Mouse (Mus musculus) forebrain, embryonic 10.5 days (tissue): ENCODE measurements around the gene Cbx5. TPM values are rescaled to one million over a fixed set of nuclear protein-coding genes. Genes with fewer than 3 reads are reported as not detected.
A peak's percentile ranks its signal among the peaks of the same experiment; 100 is the strongest.
"Not testable (repeated sequence)": the region's sequence is repeated elsewhere in the genome, so short reads cannot be mapped to it uniquely, and the experiment has no call there.

Source experiments
- DNase-seq: peaks from one replicate; pipeline ENCODE4 v3.0.0-alpha.2; 2017; ENCODE audit warnings: low spot score; ENCODE audit errors: extremely low spot score
- H3K27ac ChIP-seq: fragments of 300-500 bp; sonication (generic); 2 replicates; pipeline ENCODE4 v1.5.1; 2016; ENCODE audit warnings: mild to moderate bottlenecking
- H3K27me3 ChIP-seq: fragments of 300-500 bp; sonication (generic); 2 replicates; pipeline ENCODE4 v1.6.1; 2016; ENCODE audit warnings: mild to moderate bottlenecking; ENCODE audit not compliant: poor library complexity, severe bottlenecking
- H3K36me3 ChIP-seq: fragments of 300-500 bp; sonication (generic); replicated peaks from 2 replicates; pipeline ENCODE4 v1.6.1; 2016; ENCODE audit warnings: mild to moderate bottlenecking, moderate library complexity
- H3K4me1 ChIP-seq: fragments of 300-500 bp; sonication (generic); 2 replicates; pipeline ENCODE4 v1.6.1; 2016
- H3K4me3 ChIP-seq: fragments of 300-500 bp; sonication (generic); 2 replicates; pipeline ENCODE4 v1.5.1; 2016; ENCODE audit warnings: mild to moderate bottlenecking, moderate library complexity
- H3K9me3 ChIP-seq: fragments of 300-500 bp; sonication (generic); 2 replicates; pipeline ENCODE4 v1.6.1; 2016; ENCODE audit warnings: mild to moderate bottlenecking, moderate library complexity
- WGBS: fragments of 180-500 bp; shearing (Covaris S2); methylation state at CpG from one replicate; pipeline ENCODE4 v1.1.7; 2016; 5-methylcytosine and 5-hydroxymethylcytosine counted together
- polyA plus RNA-seq: library from polyadenylated mRNA; unstranded; fragments of >200 nt; fragmentation: Nextera tagmentation; extraction: Ambion mirVana; gene quantifications from 2 replicates; pipeline ENCODE4 v1.2.1, GENCODE M21; 2016

The Cbx5 gene
- polyA plus RNA-seq, 1 experiment from 2014 or later, result 212 TPM

- H3K4me3 ChIP-seq, result no peak overlapping the region
- peaks cover 70% of the 10 kb centered on the region for H3K36me3 ChIP-seq
- no peaks in the 10 kb centered on the region for H3K27me3 ChIP-seq
- H3K4me1 ChIP-seq, result peaks cover 29% of the 10 kb centered on the region
- H3K9me3 ChIP-seq, result no peaks in the 10 kb centered on the region
- DNase-seq, result no peak
- H3K27ac ChIP-seq, result no peak overlapping the region
Observed at GRCm38 (mm10) chr15:103247782-103248400, 8.3 kb upstream of the Cbx5 start.

- peaks cover 36% of the 10 kb centered on the region for H3K4me1 ChIP-seq
- no peak overlapping the region for H3K27ac ChIP-seq
- 90% methylated on average over 9 of the region's 9 CpGs for WGBS
- DNase-seq, result no peak
- H3K9me3 ChIP-seq, result no peaks in the 10 kb centered on the region
- H3K4me3 ChIP-seq, result no peak overlapping the region
- no peaks in the 10 kb centered on the region for H3K27me3 ChIP-seq
- H3K36me3 ChIP-seq, result peaks cover 77% of the 10 kb centered on the region
Observed at GRCm38 (mm10) chr15:103247078-103247781, 7.6 kb upstream of the Cbx5 start.

GRCm38 (mm10) chr15:103245616-103246015 is 6.0 kb upstream of the Cbx5 start:
- Histone ChIP-seq H3K4me3 (peak overlapping the region; percentile 12; the same call in 1 of the 2 replicates), H3K27me3 (no peaks in the 10 kb centered on the region)
- WGBS, result 81% methylated on average over 6 of the region's 6 CpGs

GRCm38 (mm10) chr15:103242885-103243284 is 3.3 kb upstream of the Cbx5 start:
- 84% methylated on average over 8 of the region's 8 CpGs for WGBS

More at GRCm38 (mm10) chr15:103245616-103246015, 6.0 kb upstream of the Cbx5 start:
- Histone ChIP-seq H3K27ac (no peak overlapping the region), H3K36me3 (peaks cover 90% of the 10 kb centered on the region), H3K9me3 (no peaks in the 10 kb centered on the region), H3K4me1 (peaks cover 40% of the 10 kb centered on the region)
- no peak for DNase-seq

GRCm38 (mm10) chr15:103241071-103242018 is 1.7 kb upstream of the Cbx5 start:
- Histone ChIP-seq H3K4me1 (peaks cover 45% of the 10 kb centered on the region), H3K4me3 (peak overlapping the region; percentile 66), H3K36me3 (peaks cover 69% of the 10 kb centered on the region), H3K27ac (peak overlapping the region; percentile 98)
- not testable (repeated sequence) for DNase-seq, H3K27me3 ChIP-seq, H3K9me3 ChIP-seq
- WGBS, result 16% methylated on average over 12 of the region's 12 CpGs

More at GRCm38 (mm10) chr15:103242885-103243284, 3.3 kb upstream of the Cbx5 start:
- Histone ChIP-seq H3K4me3 (peak overlapping the region; percentile 66), H3K4me1 (peaks cover 40% of the 10 kb centered on the region), H3K27me3 (no peaks in the 10 kb centered on the region), H3K27ac (no peak overlapping the region), H3K36me3 (peaks cover 72% of the 10 kb centered on the region), H3K9me3 (no peaks in the 10 kb centered on the region)
- no peak for DNase-seq

GRCm38 (mm10) chr15:103240160-103241028 is 778 bp upstream of the Cbx5 start, which contains the start of gene Hnrnpa1:
TSS of gene Hnrnpa1 (plus strand) at chr15:103240432.
- H3K9me3 ChIP-seq, result peaks cover 6% of the 10 kb centered on the region; the same call in 1 of the 2 replicates
- WGBS, result under 1% methylated on average over 47 of the region's 47 CpGs
- DNase-seq, result peak; percentile 93
- H3K4me1 ChIP-seq, result peaks cover 41% of the 10 kb centered on the region
- peak within 1 kb of the TSS; percentile 66 for H3K4me3 ChIP-seq
- no peaks in the 10 kb centered on the region for H3K27me3 ChIP-seq
- H3K27ac ChIP-seq, result peak within 1 kb of the TSS; percentile 98
- peaks cover 69% of the 10 kb centered on the region for H3K36me3 ChIP-seq

GRCm38 (mm10) chr15:103239130-103239684 is 409 bp downstream of the Cbx5 start:
- Histone ChIP-seq H3K27me3 (no peaks in the 10 kb centered on the region), H3K9me3 (peaks cover 13% of the 10 kb centered on the region; the same call in 1 of the 2 replicates), H3K27ac (peak overlapping the region; percentile 98), H3K36me3 (peaks cover 74% of the 10 kb centered on the region), H3K4me3 (peak overlapping the region; percentile 66), H3K4me1 (peaks cover 38% of the 10 kb centered on the region)
- DNase-seq, result peak; percentile 94
- WGBS, result under 1% methylated on average over 26 of the region's 26 CpGs

GRCm38 (mm10) chr15:103237295-103237694 is 2.3 kb downstream of the Cbx5 start:
- H3K27ac ChIP-seq, result no peak overlapping the region
- H3K9me3 ChIP-seq, result peaks cover 13% of the 10 kb centered on the region; the same call in 1 of the 2 replicates
- 99% methylated on average over 7 of the region's 7 CpGs for whole genome bisulfite sequencing
- H3K36me3 ChIP-seq, result peaks cover 71% of the 10 kb centered on the region
- H3K27me3 ChIP-seq, result no peaks in the 10 kb centered on the region
- H3K4me1 ChIP-seq, result peaks cover 20% of the 10 kb centered on the region
- DNase-seq, result no peak
- no peak overlapping the region for H3K4me3 ChIP-seq

- DNase-seq, result no peak
- Histone ChIP-seq H3K27ac (no peak overlapping the region), H3K4me1 (peaks cover 13% of the 10 kb centered on the region), H3K36me3 (peaks cover 62% of the 10 kb centered on the region), H3K4me3 (no peak overlapping the region), H3K27me3 (no peaks in the 10 kb centered on the region), H3K9me3 (peaks cover 13% of the 10 kb centered on the region; the same call in 1 of the 2 replicates)
- 92% methylated on average over 2 of the region's 2 CpGs for WGBS
Observed at GRCm38 (mm10) chr15:103233119-103233518, 6.5 kb downstream of the Cbx5 start.

GRCm38 (mm10) chr15:103228904-103229303 is 10.7 kb downstream of the Cbx5 start:
- H3K36me3 ChIP-seq, result peaks cover 37% of the 10 kb centered on the region
- H3K4me1 ChIP-seq, result peaks cover 14% of the 10 kb centered on the region; the same call in 1 of the 2 replicates
- H3K4me3 ChIP-seq, result no peak overlapping the region
- no peak overlapping the region for H3K27ac ChIP-seq
- no peaks in the 10 kb centered on the region for H3K27me3 ChIP-seq
- no peaks in the 10 kb centered on the region for H3K9me3 ChIP-seq
- 89% methylated on average over 2 of the region's 2 CpGs for WGBS
- DNase-seq, result no peak

GRCm38 (mm10) chr15:103227572-103227971 is 12.0 kb downstream of the Cbx5 start:
- H3K27ac ChIP-seq, result no peak overlapping the region
- no peak for DNase-seq
- no peaks in the 10 kb centered on the region for H3K27me3 ChIP-seq
- no peak overlapping the region for H3K4me3 ChIP-seq
- 90% methylated on average over 2 of the region's 2 CpGs for WGBS
- peaks cover 14% of the 10 kb centered on the region; the same call in 1 of the 2 replicates for H3K4me1 ChIP-seq
- H3K36me3 ChIP-seq, result peaks cover 38% of the 10 kb centered on the region
- no peaks in the 10 kb centered on the region for H3K9me3 ChIP-seq
